Mouse (Mus musculus): ENCODE measurements around the gene Trpt1. TPM values are rescaled to one million over a fixed set of nuclear protein-coding genes. Genes with fewer than 3 reads are reported as not detected.

The Trpt1 gene
- polyA plus RNA-seq, 1 experiment from 2014 or later: 9.0 TPM

- H3K4me3 ChIP-seq (ENCODE audit: low read depth, low read length): no peak overlapping the region
- no peak overlapping the region for H3K9ac ChIP-seq
- ATAC-seq (ENCODE audit: insufficient read depth) (no peak), DNase-seq (no peak)
- H3K27me3 ChIP-seq (ENCODE audit: insufficient read depth, low read length): no peaks in the 10 kb centered on the region
- 86% methylated on average over 9 of the region's 9 CpGs for WGBS
- peaks cover 29% of the 10 kb centered on the region for H3K36me3 ChIP-seq (ENCODE audit: insufficient read depth)
- H3K27ac ChIP-seq (ENCODE audit: low read depth): no peak overlapping the region
- no peaks in the 10 kb centered on the region for H3K4me1 ChIP-seq (ENCODE audit: insufficient read depth)
- TF ChIP-seq CTCF (IDR thresholded peaks at IDR 0.05; ENCODE audit: low read depth): no peak
- no peaks in the 10 kb centered on the region for H3K9me3 ChIP-seq (ENCODE audit: low read depth, low read length)
- no peak overlapping the region for H3K4me2 ChIP-seq
These were observed 18.1 kb downstream of the Trpt1 start for GRCm38 (mm10) chr19:7013984-7014383.

GRCm38 (mm10) chr19:7014481-7015135, 18.7 kb downstream of the Trpt1 start:
- Histone ChIP-seq H3K4me1 (ENCODE audit: insufficient read depth) (no peaks in the 10 kb centered on the region), H3K4me2 (no peak overlapping the region), H3K9ac (no peak overlapping the region), H3K9me3 (ENCODE audit: low read depth, low read length) (no peaks in the 10 kb centered on the region), H3K27ac (ENCODE audit: low read depth) (no peak overlapping the region), H3K4me3 (ENCODE audit: low read depth, low read length) (no peak overlapping the region), H3K27me3 (ENCODE audit: insufficient read depth, low read length) (no peaks in the 10 kb centered on the region), H3K36me3 (ENCODE audit: insufficient read depth) (peaks cover 35% of the 10 kb centered on the region)
- 87% methylated on average over 20 of the region's 20 CpGs for WGBS
- no peak for DNase-seq
- ATAC-seq (ENCODE audit: insufficient read depth): no peak
- TF ChIP-seq CTCF (IDR thresholded peaks at IDR 0.05; ENCODE audit: low read depth): no peak

- peaks cover 67% of the 10 kb centered on the region for H3K36me3 ChIP-seq (ENCODE audit: insufficient read depth)
- no peaks in the 10 kb centered on the region for H3K4me1 ChIP-seq (ENCODE audit: insufficient read depth)
- H3K4me3 ChIP-seq (ENCODE audit: low read depth, low read length): 0 out of 2 replicates have a peak overlapping the region, but pooled peaks have one; percentile 3
- no peaks in the 10 kb centered on the region for H3K27me3 ChIP-seq (ENCODE audit: insufficient read depth, low read length)
- 69% methylated on average over 12 of the region's 12 CpGs for WGBS
- no peak overlapping the region for H3K9ac ChIP-seq
- peak overlapping the region; percentile 46; the same call in 1 of the 2 replicates for H3K27ac ChIP-seq (ENCODE audit: low read depth)
- peak overlapping the region; percentile 7; the same call in 1 of the 2 replicates for H3K4me2 ChIP-seq
- no peaks in the 10 kb centered on the region for H3K9me3 ChIP-seq (ENCODE audit: low read depth, low read length)
- DNase-seq (no peak), ATAC-seq (ENCODE audit: insufficient read depth) (no peak)
- no peak for TF ChIP-seq CTCF (IDR thresholded peaks at IDR 0.05; ENCODE audit: low read depth)
These were observed 21.9 kb downstream of the Trpt1 start for GRCm38 (mm10) chr19:7017541-7018457.

- H3K36me3 ChIP-seq (ENCODE audit: insufficient read depth): peaks cover 70% of the 10 kb centered on the region
- H3K27ac ChIP-seq (ENCODE audit: low read depth): 0 out of 2 replicates have a peak overlapping the region, but pooled peaks have one; percentile 24
- H3K27me3 ChIP-seq (ENCODE audit: insufficient read depth, low read length): no peaks in the 10 kb centered on the region
- ATAC-seq (ENCODE audit: insufficient read depth): no peak
- WGBS: 84% methylated on average over 11 of the region's 11 CpGs
- no peaks in the 10 kb centered on the region for H3K4me1 ChIP-seq (ENCODE audit: insufficient read depth)
- no peak for DNase-seq
- H3K9ac ChIP-seq: no peak overlapping the region
- H3K4me2 ChIP-seq: peak overlapping the region; percentile 7; the same call in 1 of the 2 replicates
- no peaks in the 10 kb centered on the region for H3K9me3 ChIP-seq (ENCODE audit: low read depth, low read length)
- no peak for TF ChIP-seq CTCF (IDR thresholded peaks at IDR 0.05; ENCODE audit: low read depth)
- H3K4me3 ChIP-seq (ENCODE audit: low read depth, low read length): peak overlapping the region; percentile 3; the same call in 1 of the 2 replicates
These were observed 22.6 kb downstream of the Trpt1 start for GRCm38 (mm10) chr19:7018546-7018945.

- WGBS: 77% methylated on average over 5 of the region's 5 CpGs
- DNase-seq (peak; percentile 38), ATAC-seq (ENCODE audit: insufficient read depth) (peak; percentile 47)
- H3K9me3 ChIP-seq (ENCODE audit: low read depth, low read length): no peaks in the 10 kb centered on the region
- peak within 1 kb of the TSS; percentile 38; the same call in 1 of the 2 replicates for H3K27ac ChIP-seq (ENCODE audit: low read depth)
- no peaks in the 10 kb centered on the region for H3K4me1 ChIP-seq (ENCODE audit: insufficient read depth)
- no peaks in the 10 kb centered on the region for H3K27me3 ChIP-seq (ENCODE audit: insufficient read depth, low read length)
- H3K9ac ChIP-seq: no peak within 1 kb of the TSS; the same call in 1 of the 2 replicates
- peaks cover 70% of the 10 kb centered on the region for H3K36me3 ChIP-seq (ENCODE audit: insufficient read depth)
- peak within 1 kb of the TSS; percentile 7; the same call in 1 of the 2 replicates for H3K4me2 ChIP-seq
- peak within 1 kb of the TSS; percentile 20; the same call in 1 of the 2 replicates for H3K4me3 ChIP-seq (ENCODE audit: low read depth, low read length)
- TF ChIP-seq CTCF (IDR thresholded peaks at IDR 0.05; ENCODE audit: low read depth): no peak
These were observed 23.3 kb downstream of the Trpt1 start, which contains the start of gene Fermt3 for GRCm38 (mm10) chr19:7019191-7019590. Gene Fermt3 (minus strand): TSS chr19:7019469.

- Histone ChIP-seq H3K4me3 (ENCODE audit: low read depth, low read length) (no peak overlapping the region), H3K4me2 (no peak overlapping the region), H3K4me1 (ENCODE audit: insufficient read depth) (no peaks in the 10 kb centered on the region), H3K36me3 (ENCODE audit: insufficient read depth) (peaks cover 79% of the 10 kb centered on the region), H3K9me3 (ENCODE audit: low read depth, low read length) (no peaks in the 10 kb centered on the region), H3K27ac (ENCODE audit: low read depth) (no peak overlapping the region; the same call in 1 of the 2 replicates), H3K9ac (no peak overlapping the region), H3K27me3 (ENCODE audit: insufficient read depth, low read length) (no peaks in the 10 kb centered on the region)
- 50% methylated on average over 3 of the region's 3 CpGs for WGBS
- ATAC-seq (ENCODE audit: insufficient read depth) (no peak), DNase-seq (peak; percentile 65)
- peak; percentile 78 for TF ChIP-seq CTCF (IDR thresholded peaks at IDR 0.05; ENCODE audit: low read depth)
These were observed 24.3 kb downstream of the Trpt1 start for GRCm38 (mm10) chr19:7020224-7020641.
